Mouse (Mus musculus) embryonic fibroblast, embryonic 13.5 days (primary cell): ENCODE data around the gene Spsb4.

Experiments used
- CTCF ChIP-seq: IDR thresholded peaks from 2 replicates; pipeline ENCODE4 v1.5.1; 2011; ENCODE audit warnings: mild to moderate bottlenecking, control low read depth, low read length, moderate library complexity, borderline replicate concordance; ENCODE audit not compliant: insufficient read depth
- POLR2A ChIP-seq: IDR thresholded peaks from 2 replicates; pipeline ENCODE4 v1.6.1; 2011; ENCODE audit warnings: low read depth, mild to moderate bottlenecking, control low read depth, low read length, moderate library complexity

DNA sequence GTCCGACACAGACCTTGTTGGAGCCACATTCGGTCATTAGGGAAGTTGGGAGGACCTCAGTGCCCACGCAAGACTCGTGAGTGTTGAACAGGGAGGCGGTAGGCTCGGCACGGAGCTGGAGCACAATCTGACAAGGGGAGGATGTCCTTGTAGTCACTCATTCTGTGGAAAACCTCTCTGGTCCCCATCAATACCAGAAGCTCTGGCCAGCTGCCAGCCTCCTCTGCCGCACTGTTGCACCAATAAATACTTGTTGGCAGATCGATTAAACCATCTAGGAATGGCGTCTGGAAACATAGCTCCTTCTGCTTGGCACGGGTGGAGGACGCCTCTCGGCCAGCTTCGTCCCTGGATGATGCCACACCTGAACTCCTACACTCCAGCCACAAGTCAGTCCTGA lies 27.5 kb downstream of the Spsb4 start:
- TF ChIP-seq CTCF (no peak), POLR2A (no peak)
